Mouse (Mus musculus): ENCODE results near the gene Gm10491.

GRCm38 (mm10) chrX:7864551-7864950 lies 43.1 kb downstream of the Gm10491 start:
- TF ChIP-seq GATA1 (IDR thresholded peaks at IDR 0.05; ENCODE audit: borderline replicate concordance, low read length) (no peak), FLI1 (IDR thresholded peaks at IDR 0.05; ENCODE audit: low read length) (no peak)

Data from megakaryocyte, embryonic 14.5 days (primary cell).